Mouse (Mus musculus): Measurements from ENCODE around the gene Neurod6.

- no peak for TF ChIP-seq CTCF (IDR thresholded peaks at IDR 0.05; ENCODE audit: control insufficient read depth, insufficient read depth, insufficient read length)
- no peak for TF ChIP-seq CEBPB (IDR thresholded peaks at IDR 0.05; ENCODE audit: low read depth)
- no peak for TF ChIP-seq USF1 (IDR thresholded peaks at IDR 0.05; ENCODE audit: low read depth)
- no peak for TF ChIP-seq FOSL1 (IDR thresholded peaks at IDR 0.05; ENCODE audit: insufficient read depth, low read length, poor library complexity, severe bottlenecking)
- no peak for TF ChIP-seq MAX (IDR thresholded peaks at IDR 0.05)
- TF ChIP-seq MYOG (IDR thresholded peaks at IDR 0.05; ENCODE audit: control insufficient read depth, extremely low read depth, insufficient read length), result no peak
These were observed 34.4 kb upstream of the Neurod6 start for GRCm38 (mm10) chr6:55715446-55715845.
